In genomic region chr3:84219720-84220273, GRCm38 (mm10) we compare ENCODE assay signal across 8 mouse cellular contexts. TPM values are rescaled to one million over a fixed set of nuclear protein-coding genes. Genes with fewer than 3 reads are reported as not detected.
DNase-seq lines count a peak whose midpoint lies in the region; ATAC-seq and TF ChIP-seq lines count a peak whose summit lies in the region.

No protein-coding gene starts in this region.

- no peak for TF ChIP-seq CTCF in heart, adult 2 months (IDR thresholded peaks at IDR 0.05)
- no peak for TF ChIP-seq CTCF in forebrain, postnatal 0 days (IDR thresholded peaks at IDR 0.05; ENCODE audit: low read depth)

- no peak for TF ChIP-seq EP300 in heart, adult 2 months (IDR thresholded peaks at IDR 0.05; ENCODE audit: insufficient read depth, low read depth, low read length)

- H3K79me2 ChIP-seq in heart, adult 2 months (replicated peaks; ENCODE audit: control insufficient read depth, insufficient read depth, low read length) = no peaks in the 10 kb centered on the region

- peak overlapping the region; percentile 56 for H3K4me2 ChIP-seq in forebrain, postnatal 0 days (ENCODE audit: low read depth)
- peak overlapping the region; percentile 67 for H3K4me2 ChIP-seq in midbrain, embryonic 11.5 days

- peak overlapping the region; percentile 45 for H3K4me3 ChIP-seq in heart, adult 2 months
- H3K4me3 ChIP-seq in forebrain, postnatal 0 days (ENCODE audit: low read depth, low read length) = peak overlapping the region; percentile 51
- peak overlapping the region; percentile 48 for H3K4me3 ChIP-seq in midbrain, embryonic 11.5 days (ENCODE audit: low read depth, low read length)

- H3K9me3 ChIP-seq in forebrain, postnatal 0 days (ENCODE audit: low read length) = no peaks in the 10 kb centered on the region
- no peaks in the 10 kb centered on the region for H3K9me3 ChIP-seq in midbrain, embryonic 11.5 days (ENCODE audit: control insufficient read depth, low read length)

- TF ChIP-seq POLR2A in heart, adult 2 months (IDR thresholded peaks at IDR 0.05; ENCODE audit: insufficient read depth, low read depth, low read length) = no peak

- intact Hi-C loops in heart, adult 2 months (cut with DNase I) = loop anchor here (2.0 to 5.0 kb wide), 2 partner anchors 39 to 93 kb away; no protein-coding TSS in a partner anchor

- H3K4me1 ChIP-seq in heart, adult 2 months (ENCODE audit: control insufficient read depth, insufficient read depth, low read length) = peaks cover 4% of the 10 kb centered on the region; the same call in 1 of the 2 replicates
- peaks cover 32% of the 10 kb centered on the region for H3K4me1 ChIP-seq in forebrain, postnatal 0 days (ENCODE audit: insufficient read depth)
- peaks cover 29% of the 10 kb centered on the region for H3K4me1 ChIP-seq in midbrain, embryonic 11.5 days (ENCODE audit: control insufficient read depth, insufficient read depth, low read length)

- H3K9ac ChIP-seq in heart, adult 2 months (ENCODE audit: low read depth, low read length) = no peak overlapping the region
- peak overlapping the region; percentile 64 for H3K9ac ChIP-seq in forebrain, postnatal 0 days
- peak overlapping the region; percentile 72 for H3K9ac ChIP-seq in midbrain, embryonic 11.5 days (ENCODE audit: low read length)

- no peak for DNase-seq in heart, adult 2 months
- no peak for DNase-seq in heart, postnatal 4 days
- peak; percentile 66 for DNase-seq in NIH3T3 (ENCODE audit: low read depth)
- DNase-seq in forebrain, postnatal 0 days = peak; percentile 74
- peak; percentile 91 for DNase-seq in midbrain, embryonic 11.5 days (ENCODE audit: low spot score, missing footprints)
- no peak for DNase-seq in thymus, postnatal 25 days
- no peak for DNase-seq in thymus, postnatal 36 days
- no peak for DNase-seq in thymus, postnatal 4 days

- ATAC-seq in forebrain, postnatal 0 days = peak; percentile 38; the same call in 1 of the 2 replicates
- ATAC-seq in midbrain, embryonic 11.5 days (ENCODE audit: low FRiP score) = peak; percentile 84

- no peaks in the 10 kb centered on the region for H3K27me3 ChIP-seq in heart, adult 2 months (ENCODE audit: control insufficient read depth, insufficient read depth, low read length)
- H3K27me3 ChIP-seq in forebrain, postnatal 0 days (ENCODE audit: insufficient read depth, low read length) = no peaks in the 10 kb centered on the region
- no peaks in the 10 kb centered on the region for H3K27me3 ChIP-seq in midbrain, embryonic 11.5 days (ENCODE audit: control insufficient read depth, insufficient read depth, low read length)

- peak overlapping the region; percentile 5; the same call in 1 of the 2 replicates for H3K27ac ChIP-seq in heart, adult 2 months
- H3K27ac ChIP-seq in forebrain, postnatal 0 days (ENCODE audit: low read depth, low read length) = peak overlapping the region; percentile 86
- peak overlapping the region; percentile 79 for H3K27ac ChIP-seq in midbrain, embryonic 11.5 days (ENCODE audit: low read depth, low read length)

- 23% methylated on average over 9 of the region's 9 CpGs for WGBS in heart, adult 2 months
- WGBS in forebrain, postnatal 0 days = under 1% methylated on average over 9 of the region's 9 CpGs
- 1% methylated on average over 9 of the region's 9 CpGs for WGBS in midbrain, embryonic 11.5 days

- no peaks in the 10 kb centered on the region for H3K36me3 ChIP-seq in heart, adult 2 months (ENCODE audit: control insufficient read depth, insufficient read depth, low read length)
- H3K36me3 ChIP-seq in forebrain, postnatal 0 days (ENCODE audit: insufficient read depth) = no peaks in the 10 kb centered on the region
- H3K36me3 ChIP-seq in midbrain, embryonic 11.5 days (ENCODE audit: control insufficient read depth, insufficient read depth, low read length) = no peaks in the 10 kb centered on the region

RNA-seq across cellular contexts. Expression of gene Gm6525, which starts 45.9 kb away (rescaled TPM):
- not detected for total RNA-seq in heart, adult 2 months (2021)
- not detected in 2 replicates for polyA plus RNA-seq in heart, adult 2 months (2012; rRNA removed)
- total RNA-seq in heart, postnatal 4 days (2021) = not detected
- total RNA-seq in forebrain, postnatal 0 days (2014; rRNA removed) = 0.29 TPM in 1 of 2 replicates, not detected in the other
- polyA plus RNA-seq in forebrain, postnatal 0 days (2015; fragmentation: Nextera tagmentation; extraction: Ambion mirVana) = 0.33 and 2.1 TPM in 2 replicates
- polyA plus RNA-seq in midbrain, embryonic 11.5 days (2014; fragmentation: Nextera tagmentation; extraction: Ambion mirVana) = 0.83 and 1.4 TPM in 2 replicates

Comparison
In these comparisons a context has a peak if more than half of its experiments do, and no peak if none do; other contexts are left out.
1. DNase-seq: peak in NIH3T3 (single experiment), forebrain, postnatal 0 days (single experiment) and midbrain, embryonic 11.5 days (single experiment); none in heart, adult 2 months (0 of 2), heart, postnatal 4 days (single experiment), thymus, postnatal 25 days (single experiment), thymus, postnatal 36 days (0 of 2) and thymus, postnatal 4 days (single experiment).
2. H3K27ac ChIP-seq: peak in every context shown above with its lines; median percentile 86 in forebrain, postnatal 0 days; 79 in midbrain, embryonic 11.5 days; 5 in heart, adult 2 months.
3. Peak in every context shown above with its lines, with median percentiles within 50 percentile points of each other: H3K4me3 ChIP-seq.